Mouse (Mus musculus) Patski (cell line): ENCODE data around the gene Upp1. TPM values are rescaled to one million over a fixed set of nuclear protein-coding genes. Genes with fewer than 3 reads are reported as not detected.

Source experiments
- ATAC-seq: fragments of 100-300 bp; one replicate; pipeline ENCODE4 v1.8.0; 2021
- CTCF ChIA-PET: fragments of 350-600 bp; sonication (Branson Sonifier 250); formaldehyde crosslinking; loops from one replicate; lab custom pipeline; 2022; ENCODE audit warnings: inconsistent platforms; lab: Charles Lee
- POLR2A ChIA-PET: fragments of 350-600 bp; sonication (Branson Sonifier 250); formaldehyde crosslinking; loops from one replicate; lab custom pipeline; 2022; ENCODE audit warnings: antibody characterized with exemption, inconsistent platforms; lab: Charles Lee
- DNase-seq: peaks from one replicate; pipeline ENCODE4 v3.0.0-alpha.2; 2011; ENCODE audit warnings: low read depth, low spot score
- H3K27me3 ChIP-seq: fragments of 371-371 bp; one replicate; pipeline ENCODE4 v1.5.1; 2021
- CTCF ChIP-seq: fragments of 100-300 bp; IDR thresholded peaks from one replicate; pipeline ENCODE4 v1.5.1; 2021
- in situ Hi-C: fragments of 300-500 bp; cut with MboI; formaldehyde crosslinking; loops from 3 replicates; pipeline ENCODE4 v1.11.1; 2018; ENCODE audit warnings: low pct_unique_long_range_greater_than_20kb, mixed read lengths
- polyA plus RNA-seq: library from polyadenylated mRNA; unstranded; gene quantifications from one replicate; pipeline ENCODE4 v1.2.3, GENCODE M21; 2021

Upp1 gene
- 34.6 TPM for polyA plus RNA-seq

- peaks cover 21% of the 10 kb centered on the region for H3K27me3 ChIP-seq
- POLR2A ChIA-PET: no interaction called here
- no peak for TF ChIP-seq CTCF
These were observed at the start of gene Upp1 for GRCm38 (mm10) chr11:9118050-9118420. Gene Upp1 (plus strand): TSS chr11:9118103.

GRCm38 (mm10) chr11:9076444-9076843, 41.5 kb upstream of the Upp1 start:
- POLR2A ChIA-PET: no interaction called here
- TF ChIP-seq CTCF: no peak
- DNase-seq: no peak
- CTCF ChIA-PET: no interaction called here
- in situ Hi-C loops: no loop called here
- no peak for ATAC-seq
- no peaks in the 10 kb centered on the region for H3K27me3 ChIP-seq

More at GRCm38 (mm10) chr11:9118050-9118420, at the start of gene Upp1:
- ATAC-seq: peak; percentile 53
- CTCF ChIA-PET: interaction anchor here (0.9 to 1.0 kb wide), 2 partner anchors 18 to 113 kb away, joined by 3 read pairs; no protein-coding TSS in a partner anchor
- in situ Hi-C loops: no loop called here
- peak; percentile 35 for DNase-seq

GRCm38 (mm10) chr11:9113189-9113588, 4.7 kb upstream of the Upp1 start:
- in situ Hi-C loops: no loop called here
- CTCF ChIA-PET: no interaction called here
- H3K27me3 ChIP-seq: peaks cover 51% of the 10 kb centered on the region
- DNase-seq (no peak), ATAC-seq (no peak)
- TF ChIP-seq CTCF: no peak
- POLR2A ChIA-PET: no interaction called here

GRCm38 (mm10) chr11:9115367-9116120, 2.4 kb upstream of the Upp1 start:
- in situ Hi-C loops: no loop called here
- DNase-seq (no peak), ATAC-seq (no peak)
- peaks cover 39% of the 10 kb centered on the region for H3K27me3 ChIP-seq
- TF ChIP-seq CTCF: no peak
- POLR2A ChIA-PET: no interaction called here
- CTCF ChIA-PET: no interaction called here

GRCm38 (mm10) chr11:9116121-9116520, 1.8 kb upstream of the Upp1 start:
- no peak for DNase-seq

GRCm38 (mm10) chr11:9116916-9117315, 987 bp upstream of the Upp1 start:
- no peak for DNase-seq
- peaks cover 32% of the 10 kb centered on the region for H3K27me3 ChIP-seq
- no peak for ATAC-seq
- ChIA-PET CTCF (interaction anchor here (1.0 kb wide), 1 partner anchor 17 kb away, joined by 3 read pairs; no protein-coding TSS in a partner anchor), POLR2A (no interaction called here)
- in situ Hi-C loops: no loop called here
- TF ChIP-seq CTCF: no peak

More at GRCm38 (mm10) chr11:9116121-9116520, 1.8 kb upstream of the Upp1 start:
- POLR2A ChIA-PET: no interaction called here
- peaks cover 38% of the 10 kb centered on the region for H3K27me3 ChIP-seq
- CTCF ChIA-PET: no interaction called here
- TF ChIP-seq CTCF: no peak
- in situ Hi-C loops: no loop called here
- ATAC-seq: no peak

GRCm38 (mm10) chr11:9117358-9118049, 399 bp upstream of the Upp1 start:
- peak; percentile 100 for ATAC-seq
- no peak for DNase-seq
- POLR2A ChIA-PET: no interaction called here
- in situ Hi-C loops: no loop called here
- no peak for TF ChIP-seq CTCF
- peaks cover 26% of the 10 kb centered on the region for H3K27me3 ChIP-seq
- CTCF ChIA-PET: interaction anchor here (1.0 kb wide), 2 partner anchors 17 to 113 kb away, joined by 3 read pairs; no protein-coding TSS in a partner anchor

- TF ChIP-seq CTCF: no peak
- peaks cover 15% of the 10 kb centered on the region for H3K27me3 ChIP-seq
- peak; percentile 65 for ATAC-seq
- ChIA-PET CTCF (interaction anchor here (0.9 to 1.0 kb wide), 2 partner anchors 18 to 114 kb away, joined by 3 read pairs; no protein-coding TSS in a partner anchor), POLR2A (no interaction called here)
- no peak for DNase-seq
- in situ Hi-C loops: no loop called here
These were observed 668 bp downstream of the Upp1 start for GRCm38 (mm10) chr11:9118421-9119121.

- DNase-seq (no peak), ATAC-seq (no peak)
- peaks cover 9% of the 10 kb centered on the region for H3K27me3 ChIP-seq
- no peak for TF ChIP-seq CTCF
- CTCF ChIA-PET: no interaction called here
- in situ Hi-C loops: no loop called here
- POLR2A ChIA-PET: no interaction called here
These were observed 1.5 kb downstream of the Upp1 start for GRCm38 (mm10) chr11:9119231-9120020.

- no peaks in the 10 kb centered on the region for H3K27me3 ChIP-seq
- in situ Hi-C loops: no loop called here
- ChIA-PET POLR2A (interaction anchor here (0.6 kb wide), 1 partner anchor 604 kb away, joined by 3 read pairs; no protein-coding TSS in a partner anchor), CTCF (interaction anchor here (1.4 to 1.7 kb wide), 3 partner anchors 14 to 119 kb away, joined by 3 to 7 read pairs (median 3); no protein-coding TSS in a partner anchor)
- TF ChIP-seq CTCF: no peak
- ATAC-seq (no peak), DNase-seq (no peak)
These were observed 4.4 kb downstream of the Upp1 start for GRCm38 (mm10) chr11:9122315-9122714.
